Mouse (Mus musculus): ENCODE measurements around the gene Nxf1.

DNA sequence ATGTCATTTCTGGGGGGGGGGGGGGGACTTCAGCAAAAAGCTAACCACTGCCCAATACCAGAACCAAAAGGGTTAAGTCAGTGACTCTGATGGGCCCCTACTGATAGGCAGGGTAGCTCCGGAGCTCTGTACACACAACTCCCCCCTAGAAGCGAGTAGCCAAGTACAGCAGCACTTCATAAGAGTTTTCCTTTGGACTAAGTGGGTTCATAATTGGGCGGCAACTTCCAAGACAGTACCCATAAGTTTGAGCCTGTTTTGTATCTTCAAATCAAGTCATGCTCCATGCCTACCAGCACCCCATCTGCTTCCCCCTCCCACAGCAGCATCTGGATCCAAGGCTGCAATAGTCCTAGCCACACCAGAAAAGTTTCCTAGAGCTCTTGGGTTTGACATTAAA is 1.2 kb upstream of the Nxf1 start:
- no peak for TF ChIP-seq CTCF (IDR thresholded peaks at IDR 0.05; ENCODE audit: low read depth)
- no peak for TF ChIP-seq EP300 (optimal IDR thresholded peaks at IDR 0.05)

Data from stomach, postnatal 0 days (tissue).